Mouse (Mus musculus) megakaryocyte, embryonic 14.5 days (primary cell): ENCODE data around the gene Pla2g2c.

Experiments used
- FLI1 ChIP-seq: IDR thresholded peaks from 2 replicates; pipeline ENCODE4 v1.6.1; 2012; ENCODE audit warnings: low read length, inconsistent platforms, mixed read lengths
- GATA1 ChIP-seq: IDR thresholded peaks from 3 replicates; pipeline ENCODE4 v1.6.1; 2012; ENCODE audit warnings: mixed read lengths, low read length, inconsistent platforms, borderline replicate concordance

DNA sequence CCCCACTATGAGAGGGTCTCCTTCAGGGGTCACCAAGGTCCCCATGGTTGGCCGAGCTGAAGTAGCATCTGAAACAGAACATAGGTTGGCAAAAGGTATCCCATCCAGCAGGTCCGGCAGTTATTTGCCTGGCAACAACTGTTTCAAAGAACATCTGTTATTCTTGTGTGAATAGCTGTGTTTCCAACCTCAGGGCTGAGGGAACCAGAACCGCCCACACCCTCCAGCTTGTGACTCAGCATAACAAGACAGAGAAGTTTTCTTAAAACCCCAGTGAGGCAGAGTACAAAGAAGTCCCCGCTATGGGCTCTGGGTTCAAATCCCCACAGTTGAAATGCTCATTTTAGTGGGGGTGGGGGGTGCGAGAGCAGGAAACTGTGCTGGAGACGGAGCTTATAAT, 57.5 kb downstream of the Pla2g2c start:
- no peak for TF ChIP-seq GATA1
- no peak for TF ChIP-seq FLI1
